In genomic region chr9:40892456-40892855, GRCm38 (mm10) we compare ENCODE assay signal across 31 mouse cellular contexts. TPM values are rescaled to one million over a fixed set of nuclear protein-coding genes. Genes with fewer than 3 reads are reported as not detected.
"Had no signal": no experiment of that assay in that cellular context is flagged by ENCODE, and none has a peak within 500 bp of the region (broad histone marks: within the 10 kb centered on the region; RNA-seq: fewer than 3 reads in every experiment).

No protein-coding gene starts in this region.

- DNase-seq: gastrocnemius, adult 2 months; gastrocnemius, postnatal 10 days; gastrocnemius, postnatal 25 days; heart, adult 18-20 months; heart, postnatal 10 days; heart, postnatal 4 days; kidney, adult 18-20 months; kidney, adult 8-10 months; kidney, postnatal 10 days; kidney, postnatal 25 days; kidney, postnatal 4 days; layer of hippocampus, adult 9-11 months; layer of hippocampus, postnatal 36 days; left cerebral cortex, postnatal 4 days had no signal

- H3K9me3 ChIP-seq: heart, embryonic 10.5 days; heart, embryonic 12.5 days; hindbrain, embryonic 10.5 days; hindbrain, embryonic 12.5 days; intestine, embryonic 15.5 days; limb, embryonic 13.5 days; limb, embryonic 15.5 days had no signal

- H3K27ac ChIP-seq: gastrocnemius, adult 2 months; heart, embryonic 10.5 days; hindbrain, embryonic 10.5 days; hindbrain, embryonic 12.5 days; hindbrain, embryonic 14.5 days; intestine, embryonic 15.5 days; limb, embryonic 13.5 days; limb, embryonic 15.5 days had no signal

- H3K27me3 ChIP-seq: intestine, embryonic 15.5 days had no signal

- H3K9ac ChIP-seq: heart, embryonic 12.5 days; hindbrain, embryonic 12.5 days; hindbrain, embryonic 14.5 days; intestine, embryonic 15.5 days; limb, embryonic 13.5 days; limb, embryonic 15.5 days had no signal

- H3K4me2 ChIP-seq: heart, embryonic 12.5 days; hindbrain, embryonic 12.5 days; hindbrain, embryonic 14.5 days; intestine, embryonic 15.5 days; limb, embryonic 13.5 days; limb, embryonic 15.5 days had no signal

- H3K4me1 ChIP-seq: heart, embryonic 10.5 days; heart, embryonic 12.5 days; hindbrain, embryonic 10.5 days; hindbrain, embryonic 12.5 days; intestine, embryonic 15.5 days; limb, embryonic 13.5 days; limb, embryonic 15.5 days had no signal

- ATAC-seq: hindbrain, embryonic 16.5 days; inflammation-experienced regulatory T-cells, adult 6 months; intestine, embryonic 15.5 days; intestine, postnatal 0 days had no signal

- H3K4me3 ChIP-seq: gastrocnemius, adult 2 months; heart, embryonic 10.5 days; heart, embryonic 12.5 days; hindbrain, embryonic 10.5 days; hindbrain, embryonic 12.5 days; intestine, embryonic 15.5 days; limb, embryonic 13.5 days; limb, embryonic 15.5 days had no signal

- H3K36me3 ChIP-seq: heart, embryonic 10.5 days; heart, embryonic 12.5 days; hindbrain, embryonic 10.5 days; hindbrain, embryonic 12.5 days; intestine, embryonic 15.5 days; limb, embryonic 13.5 days; limb, embryonic 15.5 days had no signal

RNA-seq across cellular contexts. Expression of gene Bsx, which starts 18.5 kb away (rescaled TPM):
- polyA plus RNA-seq: heart, embryonic 10.5 days; heart, embryonic 12.5 days; heart, embryonic 14.5 days; heart, embryonic 16.5 days; hindbrain, embryonic 10.5 days; hindbrain, embryonic 12.5 days; hindbrain, embryonic 14.5 days; hindbrain, embryonic 16.5 days; inflammation-experienced regulatory T-cells, adult 6 months; intestine, embryonic 15.5 days; intestine, postnatal 0 days; kidney, embryonic 14.5 days; kidney, embryonic 16.5 days; limb, embryonic 11.5 days; limb, embryonic 13.5 days; limb, embryonic 15.5 days; liver, adult 2 months had no signal
